Mouse (Mus musculus): ENCODE data around the gene Clip1.

Gene Clip1

DNA sequence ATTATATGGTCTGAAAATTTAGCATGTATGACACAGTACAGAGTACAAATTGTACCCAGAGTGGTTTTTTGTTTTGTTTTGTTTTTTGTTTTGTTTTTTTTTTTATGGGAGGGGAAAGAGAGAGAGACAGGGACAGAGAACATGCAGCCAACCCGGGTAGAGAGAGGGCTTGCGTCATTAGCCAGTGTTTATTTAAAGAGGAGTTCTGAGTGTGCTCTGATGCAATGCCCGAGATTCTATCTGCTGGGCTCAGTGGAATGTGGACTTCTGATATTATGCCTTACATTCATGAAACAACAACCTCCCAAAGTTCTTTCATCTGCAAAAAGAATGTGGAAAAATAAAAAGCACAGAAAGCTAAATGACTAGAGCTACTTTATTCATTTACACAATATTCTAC is 9.2 kb downstream of the Clip1 start:
- no peak for ATAC-seq (ENCODE audit: insufficient number of reproducible peaks, low FRiP score, low TSS enrichment)

DNA sequence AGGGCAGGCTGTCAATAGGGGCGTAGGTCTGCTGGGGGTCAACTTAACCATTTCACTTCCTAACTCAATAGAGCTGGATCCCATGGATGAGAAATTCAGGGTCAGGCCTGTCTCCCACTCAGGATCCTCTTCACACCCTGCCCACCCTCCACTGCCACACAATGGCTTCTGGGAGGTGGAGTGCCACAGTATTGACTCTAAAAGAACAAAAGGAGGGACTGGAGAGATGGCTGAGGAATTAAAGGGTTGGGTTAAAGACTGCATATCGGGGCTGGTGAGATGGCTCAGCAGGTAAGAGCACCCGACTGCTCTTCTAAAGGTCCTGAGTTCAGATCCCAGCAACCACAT is 13.0 kb downstream of the Clip1 start:
- no peak for ATAC-seq (ENCODE audit: insufficient number of reproducible peaks, low FRiP score, low TSS enrichment)

DNA sequence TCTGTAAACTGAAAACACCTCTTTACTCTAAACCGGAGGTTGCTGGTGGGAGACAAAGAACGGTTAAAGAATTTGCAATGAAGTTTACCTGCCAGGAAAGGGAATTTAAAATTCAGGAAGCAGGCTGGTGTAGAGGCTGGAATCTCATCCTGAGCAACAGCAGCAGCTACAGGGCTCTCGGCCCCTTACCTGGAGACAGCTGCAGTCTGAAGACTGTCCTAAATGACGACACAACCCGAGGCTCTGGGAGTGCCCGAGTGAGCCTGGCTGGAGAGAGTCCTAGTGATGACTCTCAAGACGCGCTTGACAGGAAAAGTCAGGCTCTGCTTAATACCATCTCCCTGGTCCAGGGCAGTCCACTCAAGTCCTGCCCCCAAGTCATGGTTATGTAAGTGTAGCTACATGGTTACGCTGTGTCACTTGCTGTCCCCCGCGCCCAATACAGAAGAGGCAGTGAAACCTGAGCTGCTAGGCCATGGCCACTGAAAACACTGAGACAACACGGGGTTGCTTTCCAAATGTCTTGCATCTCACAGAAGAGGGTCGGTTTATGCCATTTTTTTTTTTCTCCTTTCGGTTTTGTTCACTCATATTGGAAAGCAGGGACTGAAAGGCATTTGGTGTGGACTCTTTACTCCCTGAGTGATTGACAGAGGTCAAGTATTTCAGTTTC is 13.5 kb downstream of the Clip1 start:
- ATAC-seq (ENCODE audit: insufficient number of reproducible peaks, low FRiP score, low TSS enrichment), result peak; percentile 40; the same call in 1 of the 2 replicates

- no peak for ATAC-seq (ENCODE audit: insufficient number of reproducible peaks, low FRiP score, low TSS enrichment)
Measured at GRCm38 (mm10) chr5:123669991-123670799, 14.2 kb downstream of the Clip1 start.

DNA sequence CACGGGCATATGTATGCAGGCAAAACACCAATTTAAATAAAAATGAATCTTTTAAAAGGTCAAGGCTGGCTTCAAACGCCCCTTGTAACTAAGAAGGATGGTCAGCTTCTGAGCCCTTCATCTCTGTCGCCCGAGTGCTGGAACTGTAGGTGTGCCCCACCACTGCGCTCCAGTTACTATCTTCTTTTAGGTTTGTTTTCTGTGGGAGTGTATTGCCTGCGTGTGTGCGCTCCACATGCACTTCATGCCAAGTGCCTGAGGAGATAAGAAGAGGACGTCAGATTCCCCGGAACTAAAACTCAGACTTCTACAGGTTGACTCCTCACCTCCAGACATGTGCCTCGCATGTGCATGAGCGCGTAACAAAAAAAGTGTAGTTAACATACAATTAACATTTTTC is 16.5 kb downstream of the Clip1 start:
- no peak for ATAC-seq (ENCODE audit: insufficient number of reproducible peaks, low FRiP score, low TSS enrichment)

DNA sequence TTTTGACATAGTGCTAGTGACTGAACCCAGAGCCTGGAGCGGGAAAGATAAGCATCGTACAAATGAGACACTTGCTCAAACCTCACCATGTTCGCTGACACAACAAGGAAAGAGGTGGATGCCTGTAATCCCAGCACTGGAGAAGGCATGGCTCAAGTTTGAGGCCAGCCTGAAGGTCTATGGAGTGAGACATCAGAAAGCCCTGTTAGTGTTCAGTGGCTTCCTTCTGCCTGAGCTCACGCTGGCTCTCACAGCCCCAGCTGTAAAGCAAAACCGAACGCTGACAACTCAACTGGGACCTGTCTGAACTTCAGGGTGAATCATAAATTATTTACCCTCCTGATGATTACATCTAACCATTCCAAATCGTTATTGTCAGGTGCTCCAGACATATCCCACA is 18.5 kb downstream of the Clip1 start:
- ATAC-seq (ENCODE audit: insufficient number of reproducible peaks, low FRiP score, low TSS enrichment), result no peak

DNA sequence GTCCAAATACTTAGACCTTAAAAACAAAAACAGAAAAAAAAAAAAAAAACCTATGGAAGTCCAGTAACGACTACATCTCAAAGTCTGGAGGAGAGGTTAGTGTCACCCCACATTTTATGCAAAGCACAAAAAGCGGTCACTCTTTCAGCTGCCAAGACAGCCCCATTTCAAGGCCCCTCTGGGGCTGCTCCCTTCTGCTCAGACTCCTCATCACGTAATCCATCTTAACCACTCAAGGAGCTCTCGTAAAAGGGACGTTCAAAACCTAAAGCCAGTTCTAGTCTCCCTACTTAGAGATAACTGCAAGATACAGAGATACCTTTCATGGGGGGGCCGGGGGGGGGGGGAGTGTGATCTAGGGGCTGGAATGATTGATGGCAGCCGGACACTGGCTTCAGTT is 20.1 kb downstream of the Clip1 start:
- ATAC-seq (ENCODE audit: insufficient number of reproducible peaks, low FRiP score, low TSS enrichment), result no peak

GRCm38 (mm10) chr5:123662059-123662458 is 22.4 kb downstream of the Clip1 start:
- ATAC-seq (ENCODE audit: insufficient number of reproducible peaks, low FRiP score, low TSS enrichment), result no peak

DNA sequence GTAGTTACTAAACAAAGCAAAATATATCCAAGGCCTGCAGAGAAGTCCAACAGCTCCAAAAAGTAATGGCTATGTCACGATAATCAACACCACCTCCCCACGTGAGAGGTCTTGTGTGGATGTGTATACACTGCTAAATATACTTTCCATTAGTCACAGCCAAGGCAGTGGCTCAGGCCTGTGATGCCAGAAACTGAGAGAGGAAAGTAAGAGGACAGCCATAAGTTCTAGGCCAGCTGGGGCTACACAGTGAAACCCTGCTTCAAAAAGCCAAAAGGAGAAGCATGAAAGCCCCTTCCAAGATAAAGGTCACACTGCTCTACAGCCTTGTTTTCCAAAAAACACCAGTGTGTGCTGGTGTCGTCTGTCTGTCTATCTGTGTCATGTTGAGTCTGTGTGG is 22.8 kb downstream of the Clip1 start:
- ATAC-seq (ENCODE audit: insufficient number of reproducible peaks, low FRiP score, low TSS enrichment), result no peak

DNA sequence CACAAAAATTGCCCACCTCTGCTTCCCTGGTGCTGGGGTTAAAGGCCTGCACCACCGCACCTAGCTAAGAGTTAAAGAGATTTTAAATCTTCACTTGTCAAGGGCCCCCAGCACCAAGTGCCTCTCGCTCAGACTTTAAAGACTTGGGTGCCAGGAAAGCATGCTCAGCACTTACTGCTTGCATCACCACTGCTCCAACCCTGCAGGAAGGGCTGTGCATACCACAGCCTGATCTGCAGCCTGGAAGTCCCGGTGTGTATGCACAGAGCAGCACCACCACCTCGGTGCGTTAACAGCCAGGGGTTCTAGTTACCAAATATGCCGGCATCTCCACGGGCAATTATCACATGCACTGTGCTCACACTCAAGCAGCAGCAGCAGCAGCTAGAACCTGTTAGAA is 26.8 kb downstream of the Clip1 start:
- ATAC-seq (ENCODE audit: insufficient number of reproducible peaks, low FRiP score, low TSS enrichment), result no peak

GRCm38 (mm10) chr5:123654937-123655336 is 29.5 kb downstream of the Clip1 start:
- no peak for ATAC-seq (ENCODE audit: insufficient number of reproducible peaks, low FRiP score, low TSS enrichment)

GRCm38 (mm10) chr5:123653287-123653801 is 31.1 kb downstream of the Clip1 start:
- ATAC-seq (ENCODE audit: insufficient number of reproducible peaks, low FRiP score, low TSS enrichment), result no peak

DNA sequence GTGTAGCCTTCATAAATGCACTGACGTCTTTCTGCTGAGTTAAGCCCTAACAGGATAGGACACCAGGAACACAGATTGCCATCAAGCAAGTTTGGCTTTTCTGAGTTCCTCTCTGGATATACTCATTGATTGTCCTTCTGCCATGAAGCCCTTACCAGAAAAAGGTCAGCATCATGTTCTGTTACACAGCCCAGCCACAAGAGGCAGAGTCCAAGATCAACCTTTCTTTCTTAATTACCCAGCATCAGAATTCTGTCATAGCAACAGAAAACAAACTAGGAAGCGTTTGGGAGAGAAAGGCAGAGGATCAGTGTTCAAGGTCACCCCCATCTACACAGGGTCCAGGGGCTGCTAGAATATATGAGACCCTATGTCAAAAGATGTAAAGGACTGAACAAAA is 33.6 kb downstream of the Clip1 start:
- ATAC-seq (ENCODE audit: insufficient number of reproducible peaks, low FRiP score, low TSS enrichment), result no peak

DNA sequence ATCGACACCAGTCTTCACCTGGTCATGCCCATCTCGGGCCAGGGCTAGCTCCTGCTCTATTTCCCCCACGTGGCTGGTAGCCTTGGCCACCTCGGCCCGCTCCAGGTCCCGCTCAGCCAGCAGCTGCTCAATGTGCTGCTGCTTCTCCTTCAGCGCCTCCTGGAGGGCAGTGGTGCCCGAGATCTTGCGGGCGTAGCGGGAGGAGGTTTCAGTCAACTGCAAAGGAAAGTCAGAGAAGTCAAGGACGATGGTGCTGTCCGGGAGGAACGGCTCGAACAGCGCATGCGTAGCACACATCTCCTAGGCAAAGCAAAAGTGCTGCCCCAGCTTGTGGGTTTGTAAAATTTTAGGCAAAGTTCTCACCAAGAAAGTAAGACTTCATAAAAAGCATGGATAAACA is 42.0 kb downstream of the Clip1 start:
- ATAC-seq (ENCODE audit: insufficient number of reproducible peaks, low FRiP score, low TSS enrichment), result no peak

- ATAC-seq (ENCODE audit: insufficient number of reproducible peaks, low FRiP score, low TSS enrichment), result no peak
Measured at GRCm38 (mm10) chr5:123641259-123641900, 43.0 kb downstream of the Clip1 start.

DNA sequence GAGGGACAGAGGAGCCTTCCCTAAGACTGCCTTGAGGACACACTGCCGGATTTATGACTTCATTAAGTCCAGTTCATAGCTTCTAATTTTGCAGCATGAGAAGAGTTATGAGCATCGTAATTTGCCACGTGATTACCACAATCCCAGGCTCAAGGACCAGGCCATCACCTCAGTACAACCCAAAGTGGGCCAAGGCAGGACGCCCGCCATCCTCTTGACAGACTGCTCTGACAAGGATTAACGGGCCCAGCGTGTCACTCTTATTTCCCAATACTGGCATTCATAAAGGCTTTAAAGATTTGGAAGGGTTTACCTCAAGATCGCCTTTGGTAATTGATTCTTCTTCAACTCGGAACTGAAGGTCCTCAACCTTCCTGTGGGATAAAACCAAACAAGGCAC is 44.2 kb downstream of the Clip1 start:
- ATAC-seq (ENCODE audit: insufficient number of reproducible peaks, low FRiP score, low TSS enrichment), result no peak

DNA sequence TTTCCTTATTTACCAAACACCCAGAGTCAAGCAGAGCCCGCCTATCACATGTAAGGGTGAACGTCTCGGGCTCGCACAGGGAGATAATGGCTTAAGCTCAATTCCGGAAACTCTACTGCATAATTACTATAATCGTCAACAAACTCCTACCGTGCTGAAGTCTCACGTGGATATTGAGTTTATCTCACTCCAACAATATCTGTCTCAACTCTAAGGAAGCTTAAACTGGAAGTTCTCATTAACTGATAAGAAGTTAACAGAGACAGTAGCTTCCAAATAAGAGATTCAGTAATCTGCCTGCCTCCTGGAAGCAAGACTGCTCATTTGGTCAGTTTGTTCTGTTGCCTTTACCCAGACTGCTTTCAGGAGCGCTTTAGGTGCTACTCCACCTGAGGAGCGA is 53.2 kb downstream of the Clip1 start:
- ATAC-seq (ENCODE audit: insufficient number of reproducible peaks, low FRiP score, low TSS enrichment), result no peak

DNA sequence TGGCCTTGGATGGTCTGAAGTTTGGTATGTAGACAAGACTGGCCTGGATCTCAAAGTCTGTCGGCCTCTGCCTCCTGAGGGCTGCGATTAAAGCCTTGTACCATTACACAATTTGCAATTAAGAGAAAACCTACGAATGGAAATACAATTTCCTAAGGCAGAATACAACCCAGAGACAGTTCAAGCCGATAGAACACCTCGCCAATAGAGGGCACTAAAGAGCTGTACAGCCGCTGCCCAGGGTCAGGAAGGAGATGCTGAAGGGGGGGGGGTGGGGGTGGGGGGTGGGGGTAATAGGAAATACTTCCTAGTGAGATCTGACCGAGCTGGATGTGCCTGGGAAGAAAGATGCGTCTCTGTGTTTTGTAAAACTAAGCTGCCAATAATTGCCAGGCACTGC is 57.8 kb downstream of the Clip1 start:
- ATAC-seq (ENCODE audit: insufficient number of reproducible peaks, low FRiP score, low TSS enrichment), result no peak; the same call in 1 of the 2 replicates

- no peak for ATAC-seq (ENCODE audit: insufficient number of reproducible peaks, low FRiP score, low TSS enrichment)
Measured at GRCm38 (mm10) chr5:123622421-123622820, 62.0 kb downstream of the Clip1 start.

- no peak for ATAC-seq (ENCODE audit: insufficient number of reproducible peaks, low FRiP score, low TSS enrichment)
Measured at GRCm38 (mm10) chr5:123618558-123618957, 65.9 kb downstream of the Clip1 start.

DNA sequence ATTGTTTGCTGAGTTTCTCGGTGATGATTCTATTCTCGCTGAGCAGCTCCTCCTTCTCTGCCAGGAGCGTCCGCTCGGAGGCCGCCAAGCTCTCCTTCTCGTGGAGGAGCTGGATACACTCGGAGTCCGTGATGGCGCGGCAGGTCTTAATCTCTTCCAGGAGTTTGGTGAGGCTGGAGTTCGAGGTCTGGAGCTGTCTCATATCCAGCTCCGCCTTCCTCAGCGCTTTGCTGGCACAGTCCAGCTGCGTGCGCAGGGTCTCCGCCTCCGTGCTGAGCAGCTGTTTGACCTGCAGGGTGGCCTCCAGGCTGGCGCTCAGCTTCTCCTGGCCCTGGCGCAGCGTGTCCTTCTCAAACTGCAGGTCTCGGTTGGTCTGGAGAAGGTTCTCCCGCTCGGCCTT is 70.2 kb downstream of the Clip1 start:
- no peak for ATAC-seq (ENCODE audit: insufficient number of reproducible peaks, low FRiP score, low TSS enrichment)

Data from cerebellum, adult (tissue).